Comparison of ENCODE assay signal across 24 mouse cellular contexts in the genomic region with DNA sequence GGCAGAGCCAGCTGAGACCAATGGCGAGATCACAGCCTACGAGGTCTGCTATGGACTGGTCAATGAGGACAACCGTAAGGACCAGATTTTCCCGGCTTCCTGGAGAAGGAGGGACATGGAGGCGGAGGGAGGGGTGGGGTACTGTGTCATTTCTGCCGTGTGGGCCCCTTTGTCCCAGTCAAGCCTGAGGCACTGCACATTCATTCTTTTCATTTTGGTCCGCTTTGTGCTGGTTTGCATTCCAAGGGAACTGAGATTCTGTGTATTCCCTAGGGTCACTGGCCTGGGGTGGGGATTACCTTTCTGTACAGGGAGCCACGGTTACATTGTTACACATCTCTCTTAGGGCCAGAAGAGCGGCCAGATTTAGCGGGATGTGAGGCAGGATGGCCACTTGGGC. TPM values are rescaled to one million over a fixed set of nuclear protein-coding genes. Genes with fewer than 3 reads are reported as not detected.
DNase-seq lines count a peak whose midpoint lies in the region; ATAC-seq lines count a peak whose summit lies in the region.
"Had no signal": no experiment of that assay in that cellular context is flagged by ENCODE, and none has a peak within 500 bp of the region (broad histone marks: within the 10 kb centered on the region; RNA-seq: fewer than 3 reads in every experiment).

No protein-coding gene starts in this region.

- peaks cover 44% of the 10 kb centered on the region for H3K4me1 ChIP-seq in forebrain, embryonic 10.5 days
- peaks cover 17% of the 10 kb centered on the region for H3K4me1 ChIP-seq in forebrain, embryonic 13.5 days
- H3K4me1 ChIP-seq in kidney, embryonic 16.5 days (ENCODE audit: insufficient read depth, low read length): peaks cover 13% of the 10 kb centered on the region
- H3K4me1 ChIP-seq in kidney, embryonic 14.5 days (ENCODE audit: control insufficient read depth, insufficient read depth, low read length): peaks cover 20% of the 10 kb centered on the region

- H3K4me2 ChIP-seq in forebrain, embryonic 13.5 days: no peak overlapping the region
- H3K4me2 ChIP-seq in kidney, embryonic 16.5 days (replicated peaks; ENCODE audit: low read depth, low read length): no peak overlapping the region
- no peak overlapping the region for H3K4me2 ChIP-seq in kidney, embryonic 14.5 days (replicated peaks; ENCODE audit: low read depth, low read length)
- H3K4me2 ChIP-seq: embryonic facial prominence, embryonic 12.5 days; limb, embryonic 15.5 days; liver, embryonic 15.5 days; neural tube, embryonic 13.5 days had no signal

- peak overlapping the region; percentile 21 for H3K4me3 ChIP-seq in forebrain, embryonic 10.5 days
- H3K4me3 ChIP-seq in forebrain, embryonic 13.5 days: no peak overlapping the region
- H3K4me3 ChIP-seq in kidney, embryonic 16.5 days (ENCODE audit: low read length): no peak overlapping the region
- H3K4me3 ChIP-seq in kidney, embryonic 14.5 days (ENCODE audit: low read length): no peak overlapping the region
- H3K4me3 ChIP-seq: embryonic facial prominence, embryonic 12.5 days; limb, embryonic 15.5 days; liver, embryonic 15.5 days; neural tube, embryonic 13.5 days had no signal

- H3K36me3 ChIP-seq in forebrain, embryonic 10.5 days (replicated peaks): no peaks in the 10 kb centered on the region
- no peaks in the 10 kb centered on the region for H3K36me3 ChIP-seq in forebrain, embryonic 13.5 days (ENCODE audit: poor library complexity, severe bottlenecking)
- no peaks in the 10 kb centered on the region for H3K36me3 ChIP-seq in kidney, embryonic 16.5 days (ENCODE audit: insufficient read depth, low read length)
- H3K36me3 ChIP-seq in kidney, embryonic 14.5 days (ENCODE audit: control insufficient read depth, insufficient read depth, low read length): no peaks in the 10 kb centered on the region
- H3K36me3 ChIP-seq: embryonic facial prominence, embryonic 12.5 days; limb, embryonic 15.5 days; liver, embryonic 15.5 days; neural tube, embryonic 13.5 days had no signal

- H3K27ac ChIP-seq in forebrain, embryonic 10.5 days: peak overlapping the region; percentile 74
- no peak overlapping the region for H3K27ac ChIP-seq in forebrain, embryonic 13.5 days
- no peak overlapping the region for H3K27ac ChIP-seq in kidney, embryonic 16.5 days (ENCODE audit: low read length)
- H3K27ac ChIP-seq in kidney, embryonic 14.5 days (ENCODE audit: low read depth, low read length): no peak overlapping the region
- H3K27ac ChIP-seq: embryonic facial prominence, embryonic 12.5 days; limb, embryonic 15.5 days; liver, embryonic 15.5 days; neural tube, embryonic 13.5 days had no signal

- no peaks in the 10 kb centered on the region; the same call in 1 of the 2 replicates for H3K9me3 ChIP-seq in forebrain, embryonic 10.5 days
- no peaks in the 10 kb centered on the region for H3K9me3 ChIP-seq in forebrain, embryonic 13.5 days (replicated peaks)
- no peaks in the 10 kb centered on the region for H3K9me3 ChIP-seq in kidney, embryonic 16.5 days (ENCODE audit: low read length)
- H3K9me3 ChIP-seq in kidney, embryonic 14.5 days (ENCODE audit: control insufficient read depth, low read length): no peaks in the 10 kb centered on the region
- H3K9me3 ChIP-seq: embryonic facial prominence, embryonic 12.5 days; limb, embryonic 15.5 days; liver, embryonic 15.5 days; neural tube, embryonic 13.5 days had no signal

- H3K9ac ChIP-seq in forebrain, embryonic 13.5 days: no peak overlapping the region
- no peak overlapping the region for H3K9ac ChIP-seq in kidney, embryonic 16.5 days (replicated peaks; ENCODE audit: low read length)
- H3K9ac ChIP-seq in kidney, embryonic 14.5 days (ENCODE audit: low read depth, low read length): no peak overlapping the region
- H3K9ac ChIP-seq: embryonic facial prominence, embryonic 12.5 days; limb, embryonic 15.5 days; liver, embryonic 15.5 days; neural tube, embryonic 13.5 days had no signal

- H3K27me3 ChIP-seq in forebrain, embryonic 10.5 days (ENCODE audit: poor library complexity, severe bottlenecking): peaks cover 12% of the 10 kb centered on the region
- H3K27me3 ChIP-seq in forebrain, embryonic 13.5 days: peaks cover 6% of the 10 kb centered on the region
- H3K27me3 ChIP-seq in kidney, embryonic 16.5 days (ENCODE audit: insufficient read depth, low read length): no peaks in the 10 kb centered on the region; the same call in 1 of the 2 replicates
- H3K27me3 ChIP-seq in kidney, embryonic 14.5 days (ENCODE audit: control insufficient read depth, insufficient read depth, low read length): no peaks in the 10 kb centered on the region
- H3K27me3 ChIP-seq: limb, embryonic 15.5 days; Patski had no signal

- DNase-seq in forebrain, embryonic 10.5 days (ENCODE audit: extremely low spot score, low spot score): peak; percentile 42
- peak; percentile 54 for DNase-seq in 3T3-L1 (ENCODE audit: low read depth, low spot score)
- peak; percentile 43 for DNase-seq in NIH3T3 (ENCODE audit: low read depth)
- no peak for DNase-seq in adrenal gland, postnatal 10 days
- no peak for DNase-seq in right cerebral cortex, postnatal 4 days
- DNase-seq: adrenal gland, postnatal 14 days; cerebellum, adult 11 months; cerebellum, postnatal 14 days; heart, postnatal 4 days; kidney, adult 18-20 months; kidney, postnatal 36 days; lung, postnatal 10 days; spleen, adult 18-20 months; thymus, postnatal 4 days had no signal

- ATAC-seq in forebrain, embryonic 13.5 days: no peak
- ATAC-seq in kidney, embryonic 16.5 days (ENCODE audit: low FRiP score, low TSS enrichment): 0 out of 2 replicates have a peak, but pooled peaks have one; percentile 32
- no peak for ATAC-seq in kidney, embryonic 14.5 days (ENCODE audit: low FRiP score, low TSS enrichment)
- ATAC-seq: activated CD4-positive, CD25-positive, alpha-beta regulatory T cell, adult 4 months had no signal

- 26% methylated on average over 10 of the region's 10 CpGs for WGBS in forebrain, embryonic 10.5 days
- WGBS in forebrain, embryonic 13.5 days: 14% methylated on average over 10 of the region's 10 CpGs
- WGBS in kidney, embryonic 16.5 days: 40% methylated on average over 10 of the region's 10 CpGs
- 48% methylated on average over 10 of the region's 10 CpGs for WGBS in kidney, embryonic 14.5 days

RNA-seq across cellular contexts. Expression of a gene that starts 11.9 kb away (rescaled TPM):
- 223 and 224 TPM in 2 replicates for polyA plus RNA-seq in forebrain, embryonic 10.5 days (2016; fragmentation: Nextera tagmentation; extraction: Ambion mirVana)
- polyA plus RNA-seq in forebrain, embryonic 13.5 days (2015; fragmentation: Nextera tagmentation; extraction: Ambion mirVana): 74.8 and 86.1 TPM in 2 replicates
- polyA plus RNA-seq in kidney, embryonic 16.5 days (2015; fragmentation: Nextera tagmentation; extraction: Ambion mirVana): 222 and 240 TPM in 2 replicates
- polyA plus RNA-seq in kidney, embryonic 14.5 days (2014; fragmentation: Nextera tagmentation; extraction: Ambion mirVana): 155 and 166 TPM in 2 replicates
- total RNA-seq in adrenal gland, postnatal 10 days (2021): 10 to 100 TPM; 67.0 to 90.6 TPM

RNA-seq across cellular contexts. Expression of a gene that starts 26.1 kb away (rescaled TPM):
- 0.47 and 0.63 TPM in 2 replicates for polyA plus RNA-seq in forebrain, embryonic 10.5 days (2016; fragmentation: Nextera tagmentation; extraction: Ambion mirVana)
- 0.21 and 0.38 TPM in 2 replicates for polyA plus RNA-seq in forebrain, embryonic 13.5 days (2015; fragmentation: Nextera tagmentation; extraction: Ambion mirVana)
- polyA plus RNA-seq in kidney, embryonic 16.5 days (2015; fragmentation: Nextera tagmentation; extraction: Ambion mirVana): 2.5 and 3.4 TPM in 2 replicates
- polyA plus RNA-seq in kidney, embryonic 14.5 days (2014; fragmentation: Nextera tagmentation; extraction: Ambion mirVana): 1.1 and 2.1 TPM in 2 replicates
- 1 to 10 TPM; 3.1 to 4.7 TPM for total RNA-seq in adrenal gland, postnatal 10 days (2021)
- total RNA-seq: granulocyte monocyte progenitor cell, adult 5-6 weeks had no signal
- polyA plus RNA-seq: activated CD4-positive, CD25-positive, alpha-beta regulatory T cell, adult 4 months had no signal

RNA-seq across cellular contexts. Expression of a gene that starts 27.2 kb away (rescaled TPM):
- 1,610 and 1,612 TPM in 2 replicates for polyA plus RNA-seq in forebrain, embryonic 10.5 days (2016; fragmentation: Nextera tagmentation; extraction: Ambion mirVana)
- 2,689 and 2,766 TPM in 2 replicates for polyA plus RNA-seq in forebrain, embryonic 13.5 days (2015; fragmentation: Nextera tagmentation; extraction: Ambion mirVana)
- polyA plus RNA-seq in kidney, embryonic 16.5 days (2015; fragmentation: Nextera tagmentation; extraction: Ambion mirVana): 1,676 and 1,744 TPM in 2 replicates
- 1,830 and 1,881 TPM in 2 replicates for polyA plus RNA-seq in kidney, embryonic 14.5 days (2014; fragmentation: Nextera tagmentation; extraction: Ambion mirVana)
- 100 to 1,000 TPM; 401 to 426 TPM for total RNA-seq in adrenal gland, postnatal 10 days (2021)

RNA-seq across cellular contexts. Expression of a gene that starts 29.5 kb away (rescaled TPM):
- 48.4 and 48.9 TPM in 2 replicates for polyA plus RNA-seq in forebrain, embryonic 10.5 days (2016; fragmentation: Nextera tagmentation; extraction: Ambion mirVana)
- 38.0 and 42.3 TPM in 2 replicates for polyA plus RNA-seq in forebrain, embryonic 13.5 days (2015; fragmentation: Nextera tagmentation; extraction: Ambion mirVana)
- 41.2 and 46.6 TPM in 2 replicates for polyA plus RNA-seq in kidney, embryonic 16.5 days (2015; fragmentation: Nextera tagmentation; extraction: Ambion mirVana)
- 24.4 and 37.2 TPM in 2 replicates for polyA plus RNA-seq in kidney, embryonic 14.5 days (2014; fragmentation: Nextera tagmentation; extraction: Ambion mirVana)
- 10 to 100 TPM; 21.0 to 26.0 TPM for total RNA-seq in adrenal gland, postnatal 10 days (2021)

Comparison
In these comparisons a context has a peak if more than half of its experiments do, and no peak if none do; other contexts are left out.
1. DNase-seq: peak in forebrain, embryonic 10.5 days (single experiment), 3T3-L1 (single experiment) and NIH3T3 (single experiment); none in adrenal gland, postnatal 10 days (single experiment) and right cerebral cortex, postnatal 4 days (single experiment).